Mouse (Mus musculus): ENCODE measurements around the gene Rd3.

The Rd3 gene

GRCm38 (mm10) chr1:191977187-191977586 is at the start of gene Rd3:
Gene Rd3 (plus strand): TSS chr1:191977370.
- DNase-seq: no peak

DNA sequence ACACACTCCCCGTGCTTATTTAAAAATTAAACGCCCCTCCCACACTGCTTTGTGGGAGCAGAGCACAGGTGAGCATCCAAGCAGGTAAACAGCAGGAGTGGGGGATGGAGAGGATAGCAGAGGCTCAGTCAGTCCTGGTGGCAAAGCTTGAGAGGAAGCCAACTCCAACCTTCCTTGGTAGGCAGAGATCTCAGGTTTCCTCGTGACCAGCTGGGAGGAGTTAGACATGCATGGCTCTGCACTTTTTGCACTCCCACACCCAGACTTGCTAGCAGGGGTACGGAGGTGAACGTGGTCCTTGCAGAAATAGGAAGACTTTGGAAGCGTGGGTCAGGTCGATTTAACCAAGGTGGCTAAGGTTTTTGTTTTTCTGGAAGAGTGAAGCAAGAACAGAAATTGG is 48.8 kb upstream of the Rd3 start:
- DNase-seq: peak; percentile 82

- peak; percentile 44 for DNase-seq
These were observed 48.1 kb upstream of the Rd3 start for GRCm38 (mm10) chr1:191929065-191929464.

DNA sequence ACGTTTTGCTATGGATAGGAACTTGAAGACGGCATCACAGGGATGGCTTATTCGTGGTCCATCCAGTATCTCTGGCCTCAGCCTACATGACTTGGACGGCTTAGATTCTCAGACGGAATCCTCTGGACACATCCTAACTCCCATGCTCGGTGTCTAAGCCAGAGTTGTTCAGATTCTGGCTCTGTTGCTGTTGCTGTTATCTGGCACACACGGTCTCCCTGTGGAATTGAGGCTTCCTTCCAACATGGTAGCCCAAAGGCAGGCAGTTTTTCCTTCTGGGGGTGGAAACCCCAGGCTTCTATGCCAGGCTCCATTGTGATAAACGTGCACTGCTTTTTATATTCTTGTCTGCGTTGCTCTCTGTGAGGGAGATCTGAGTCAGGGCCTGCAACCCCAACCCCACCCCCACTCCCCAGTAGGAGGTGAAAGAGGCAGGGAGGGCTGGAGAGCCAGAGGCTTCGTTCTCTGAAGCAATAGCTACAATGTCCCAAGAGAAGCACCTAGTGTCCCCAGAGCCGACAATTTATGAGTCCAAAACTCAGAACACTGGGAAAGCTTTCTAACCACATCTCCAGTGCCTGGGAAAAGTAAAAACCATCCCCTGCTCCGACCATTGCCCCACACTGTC is 47.2 kb upstream of the Rd3 start:
- DNase-seq: no peak

- no peak for DNase-seq
These were observed 46.6 kb upstream of the Rd3 start for GRCm38 (mm10) chr1:191930525-191931105.

DNA sequence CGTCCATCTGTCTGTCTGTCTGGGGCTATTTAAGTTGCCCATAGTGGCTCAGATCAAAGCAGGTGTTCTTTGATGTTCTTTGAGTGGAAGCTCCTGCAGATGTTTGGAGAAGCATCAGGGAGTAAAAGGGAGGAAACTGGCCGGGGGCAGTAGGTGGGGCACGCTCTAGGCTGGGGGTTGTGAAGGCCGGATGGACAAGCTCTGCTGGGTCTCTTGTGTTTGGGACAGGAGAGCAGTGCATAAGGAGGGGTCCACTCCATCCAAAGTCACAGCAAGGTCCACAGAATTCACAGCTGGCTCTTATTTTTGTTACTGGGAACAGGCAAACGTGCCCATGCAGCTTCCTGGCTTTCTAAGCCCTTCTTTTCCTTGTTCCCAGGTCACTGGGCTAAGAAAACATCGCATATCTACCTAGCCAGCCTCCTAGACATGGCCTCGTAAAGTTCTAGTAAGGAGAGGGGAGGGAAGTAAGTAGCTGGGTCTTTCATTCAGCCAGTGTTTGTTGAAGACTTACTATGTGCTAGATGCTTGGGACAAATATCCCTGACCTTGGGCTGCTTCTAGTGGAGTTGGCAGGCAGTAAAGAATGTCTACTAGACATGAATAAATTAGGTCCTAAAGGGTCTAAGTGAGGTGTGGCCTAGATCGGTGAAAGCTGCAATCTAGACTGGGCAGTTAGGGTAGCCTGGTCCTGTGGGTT is 44.7 kb upstream of the Rd3 start:
- DNase-seq: no peak

DNA sequence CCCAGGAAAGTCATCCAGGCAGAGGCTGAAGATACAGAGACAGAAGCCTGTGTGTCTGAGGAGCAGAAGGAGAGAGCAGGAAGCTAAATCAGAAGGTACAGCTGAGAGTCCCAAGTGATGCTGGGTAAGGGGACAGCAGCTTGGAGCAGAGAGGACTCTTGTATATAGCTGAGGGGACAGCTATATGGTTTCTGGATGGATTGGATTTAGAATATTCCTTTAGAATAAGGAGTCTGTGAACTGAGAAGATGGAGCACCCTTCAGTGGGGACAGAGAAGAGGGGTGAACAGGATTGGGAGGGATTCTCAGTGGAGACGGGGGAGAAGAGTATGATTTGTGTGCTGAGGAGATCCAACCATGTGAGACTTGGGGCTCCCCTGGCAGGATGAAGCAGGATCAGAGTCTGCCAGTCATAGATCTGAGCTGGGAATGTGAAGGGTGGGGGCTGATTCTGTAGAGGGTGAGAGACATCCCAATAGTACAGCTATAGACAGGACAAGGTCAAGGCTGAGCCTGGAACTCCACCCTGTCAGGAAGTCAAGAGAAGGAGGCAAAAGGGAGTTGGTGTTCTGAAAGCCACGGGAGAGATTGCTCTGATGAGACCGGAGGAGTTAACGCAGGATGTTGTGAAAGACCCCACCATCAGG is 44.1 kb upstream of the Rd3 start:
- DNase-seq: no peak

DNA sequence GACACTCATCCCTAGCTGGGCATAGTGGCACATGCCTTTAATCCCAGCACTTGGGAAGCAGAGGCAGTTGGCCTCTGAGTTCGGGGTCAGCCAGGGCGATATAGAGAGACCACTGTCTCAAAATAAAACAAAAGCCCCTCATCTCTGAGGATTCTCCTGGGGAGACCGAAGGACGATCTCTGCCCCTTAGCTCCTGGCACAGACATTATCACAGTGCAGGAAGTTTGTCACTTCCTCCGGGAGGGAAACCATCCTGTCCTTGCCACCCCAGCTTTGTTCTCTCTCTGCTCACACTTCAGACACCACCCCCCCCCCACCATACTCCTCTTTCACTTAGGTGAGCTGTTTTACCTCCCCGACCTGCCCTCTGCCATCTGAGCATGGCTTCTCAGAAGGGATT is 33.5 kb upstream of the Rd3 start:
- DNase-seq: no peak

DNA sequence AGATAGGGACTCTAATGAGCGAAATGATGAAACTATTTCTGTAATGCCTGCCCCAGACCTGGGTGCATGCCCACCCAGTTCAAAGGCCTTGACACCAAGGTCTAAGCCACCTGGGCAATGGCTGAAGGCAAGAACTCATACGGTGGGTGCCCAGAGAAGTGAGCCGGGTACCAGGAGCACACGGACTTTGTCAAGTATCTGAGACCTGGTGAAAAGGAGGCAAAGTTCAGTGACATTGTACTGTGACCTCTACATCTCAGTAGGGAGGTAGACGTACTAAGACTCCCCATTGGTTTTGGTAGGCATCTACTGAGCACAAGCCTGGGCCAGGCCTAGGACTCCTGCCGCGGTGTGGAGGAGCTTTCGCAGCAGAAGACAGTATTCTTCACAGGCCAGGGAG is 31.8 kb upstream of the Rd3 start:
- DNase-seq: no peak

DNA sequence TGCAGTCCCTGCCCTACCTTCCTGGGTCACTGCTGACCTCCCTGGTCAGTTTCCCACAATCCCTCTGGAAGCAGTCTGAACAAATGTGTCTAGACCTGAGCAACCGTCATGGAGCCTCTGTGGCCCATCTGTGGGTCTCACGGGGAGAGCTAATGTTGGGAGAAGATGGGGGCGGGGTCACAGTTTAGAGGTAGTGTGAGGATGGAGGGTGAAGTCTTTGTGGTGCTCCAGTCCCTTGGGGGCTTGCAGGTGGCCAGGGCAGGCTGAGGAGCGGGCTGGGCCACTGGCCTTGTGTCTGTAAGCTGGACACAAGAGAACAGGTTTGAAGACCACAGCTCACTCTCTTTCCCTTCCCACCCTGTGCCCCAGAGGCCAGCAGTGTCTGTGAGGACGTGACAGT is 31.4 kb upstream of the Rd3 start:
- no peak for DNase-seq

DNA sequence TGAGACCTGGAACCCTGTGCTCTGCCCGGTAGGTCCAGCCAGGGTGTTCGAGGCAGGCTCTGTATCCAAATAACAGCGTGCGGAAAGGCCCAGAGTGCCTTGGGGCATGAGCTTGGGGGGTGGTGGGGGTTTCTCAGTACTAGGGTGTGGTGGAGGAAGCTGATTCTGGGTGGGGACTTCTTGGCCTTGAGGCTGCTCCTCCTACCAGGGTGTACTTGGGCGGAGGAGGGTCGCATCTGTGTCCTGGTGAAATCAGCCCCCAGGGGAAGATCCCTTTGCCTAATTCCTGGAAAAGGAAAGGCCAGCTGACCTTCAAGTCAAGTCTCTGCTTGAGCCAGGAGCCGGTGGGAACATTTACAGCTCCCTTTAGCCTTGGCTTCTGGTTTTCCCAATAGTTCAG is 30.9 kb upstream of the Rd3 start:
- no peak for DNase-seq

GRCm38 (mm10) chr1:191946835-191947234 is 30.3 kb upstream of the Rd3 start:
- DNase-seq: no peak

GRCm38 (mm10) chr1:191947796-191948195 is 29.4 kb upstream of the Rd3 start:
- no peak for DNase-seq

DNA sequence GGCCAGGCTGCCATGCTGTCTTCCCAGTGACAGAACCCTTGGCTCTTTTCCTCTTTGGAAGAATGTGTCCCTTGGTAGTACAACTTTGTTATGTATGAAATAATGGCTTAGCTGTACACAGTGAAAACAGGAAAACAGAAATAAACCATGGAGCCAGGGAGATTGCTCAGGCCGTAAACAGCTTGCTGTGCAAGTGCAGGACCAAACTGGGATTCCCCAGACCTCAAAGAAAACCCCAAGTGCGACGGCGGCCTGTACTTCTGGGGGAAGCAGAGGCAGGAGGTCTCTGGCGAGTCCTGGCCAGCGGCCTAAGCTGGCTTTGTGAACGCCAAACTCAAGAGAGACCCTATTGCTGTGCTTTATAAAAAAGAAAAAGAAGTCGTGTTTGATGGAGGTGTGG is 28.6 kb upstream of the Rd3 start:
- no peak for DNase-seq

DNA sequence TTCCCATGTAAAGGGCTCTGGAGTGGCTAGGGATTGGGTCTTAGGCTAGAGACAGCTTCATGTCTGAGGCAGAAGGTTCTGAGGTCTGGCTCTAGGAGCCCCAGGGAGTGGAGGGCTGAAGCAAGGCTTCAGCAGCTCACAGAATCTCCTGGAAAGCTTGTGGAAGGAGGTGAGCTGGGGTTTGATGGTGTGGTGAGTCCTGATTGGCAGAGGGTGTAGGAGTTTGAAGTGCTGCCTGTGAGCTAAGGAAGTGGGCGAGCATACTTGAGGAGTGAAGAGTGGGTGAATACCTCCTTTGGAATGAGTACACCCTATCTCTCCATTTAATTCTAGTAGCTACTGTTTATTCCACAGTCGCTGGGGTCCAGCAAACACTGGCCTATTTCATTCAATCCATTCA is 26.6 kb upstream of the Rd3 start:
- no peak for DNase-seq

GRCm38 (mm10) chr1:191952733-191953335 is 24.3 kb upstream of the Rd3 start:
- no peak for DNase-seq

DNA sequence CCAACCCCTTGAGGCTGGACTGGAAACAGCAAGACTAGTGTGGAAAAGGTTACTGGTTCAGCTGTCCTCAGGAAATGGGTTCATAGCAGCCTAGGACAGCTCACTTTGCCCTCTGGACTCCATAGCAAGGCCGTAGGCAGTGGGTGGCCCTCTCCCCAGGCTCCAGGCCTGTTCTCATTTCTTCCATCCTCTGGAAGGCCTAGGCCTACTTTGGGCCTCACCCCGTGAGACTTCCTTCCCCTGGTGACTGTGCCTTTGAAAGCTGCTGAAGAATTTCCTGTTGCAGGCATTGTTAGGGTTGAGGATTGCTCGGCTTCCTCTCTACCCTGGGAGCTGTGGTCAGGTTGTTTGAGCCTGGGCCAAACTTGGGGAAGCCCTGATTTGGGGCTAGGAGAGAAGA is 22.1 kb upstream of the Rd3 start:
- peak; percentile 58 for DNase-seq

DNA sequence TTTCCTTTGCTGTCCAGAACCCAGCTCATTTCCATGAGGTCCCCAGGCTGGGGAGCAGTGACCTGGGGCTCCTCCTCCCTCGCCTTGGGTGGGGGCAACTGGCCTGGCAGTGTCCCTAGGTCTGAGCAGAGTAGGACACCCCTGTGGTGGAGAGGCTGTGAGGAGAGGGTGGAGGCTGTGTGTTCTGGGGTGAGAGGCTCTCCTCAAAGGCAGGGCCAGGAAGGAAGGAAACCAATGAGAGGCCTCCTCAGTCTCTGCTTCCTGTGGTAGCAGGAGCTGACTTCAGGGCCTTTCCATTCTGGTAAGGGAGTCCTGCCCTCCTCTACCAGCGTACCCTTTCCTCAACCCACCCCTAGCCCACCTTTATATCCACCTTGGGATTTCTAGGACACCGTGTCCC is 20.9 kb upstream of the Rd3 start:
- DNase-seq: peak; percentile 59

- peak; percentile 95 for DNase-seq
These were observed 20.3 kb upstream of the Rd3 start for GRCm38 (mm10) chr1:191956871-191957270.

- DNase-seq: peak; percentile 89
These were observed 19.8 kb upstream of the Rd3 start for GRCm38 (mm10) chr1:191957321-191957720.

DNA sequence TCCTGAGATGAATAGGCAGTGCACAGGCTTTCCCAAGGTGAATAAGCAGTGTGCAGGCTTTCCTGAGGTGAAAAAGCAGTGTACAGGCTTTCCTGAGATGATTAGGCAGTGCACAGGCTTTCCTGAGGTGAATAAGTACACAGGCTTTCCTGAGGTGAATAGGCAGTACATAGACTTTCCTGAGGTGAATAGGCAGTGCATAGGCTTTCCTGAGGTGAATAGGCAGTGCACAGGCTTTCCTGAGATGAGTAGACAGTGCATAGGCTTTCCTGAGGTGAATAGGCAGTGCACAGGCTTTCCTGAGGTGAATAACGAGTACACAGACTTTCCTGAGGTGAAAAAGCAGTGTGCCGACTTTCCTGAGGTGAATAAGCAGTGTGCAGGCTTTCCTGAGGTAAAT is 16.2 kb upstream of the Rd3 start:
- no peak for DNase-seq

GRCm38 (mm10) chr1:191963413-191963812 is 13.8 kb upstream of the Rd3 start:
- DNase-seq: no peak

GRCm38 (mm10) chr1:191963948-191964772 is 13.0 kb upstream of the Rd3 start:
- DNase-seq: peak; percentile 97
